Mouse (Mus musculus): ENCODE data around the gene Dram1. TPM values are rescaled to one million over a fixed set of nuclear protein-coding genes. Genes with fewer than 3 reads are reported as not detected.

Gene Dram1
- total and polyA plus RNA-seq, 3 experiments, result 10.2 to 23.5 (median 18.1) TPM

- DNase-seq, result no peak
Measured at GRCm38 (mm10) chr10:88350687-88351086, 28.2 kb downstream of the Dram1 start.

- DNase-seq, result no peak
Measured at GRCm38 (mm10) chr10:88349800-88350199, 29.1 kb downstream of the Dram1 start.

- no peak for DNase-seq
Measured at GRCm38 (mm10) chr10:88346454-88347245, 32.2 kb downstream of the Dram1 start.

- no peak for DNase-seq
Measured at GRCm38 (mm10) chr10:88345899-88346401, 32.9 kb downstream of the Dram1 start.

GRCm38 (mm10) chr10:88341368-88341767 is 37.5 kb downstream of the Dram1 start:
- DNase-seq, result no peak

GRCm38 (mm10) chr10:88340660-88341059 is 38.2 kb downstream of the Dram1 start:
- DNase-seq, result no peak

GRCm38 (mm10) chr10:88330695-88331094 is 48.2 kb downstream of the Dram1 start:
- no peak for DNase-seq

GRCm38 (mm10) chr10:88328056-88328450 is 50.8 kb downstream of the Dram1 start:
- no peak for DNase-seq

GRCm38 (mm10) chr10:88327160-88328055 is 51.5 kb downstream of the Dram1 start:
- peak; percentile 80 for DNase-seq

GRCm38 (mm10) chr10:88321739-88322138 is 57.1 kb downstream of the Dram1 start:
- DNase-seq, result no peak

GRCm38 (mm10) chr10:88320714-88321416 is 58.0 kb downstream of the Dram1 start:
- DNase-seq, result peak; percentile 15

GRCm38 (mm10) chr10:88318179-88318578 is 60.7 kb downstream of the Dram1 start:
- DNase-seq, result no peak

- no peak for DNase-seq
Measured at GRCm38 (mm10) chr10:88317151-88317550, 61.7 kb downstream of the Dram1 start.

GRCm38 (mm10) chr10:88314841-88315240 is 64.0 kb downstream of the Dram1 start:
- no peak for DNase-seq

GRCm38 (mm10) chr10:88309851-88310250 is 69.0 kb downstream of the Dram1 start:
- DNase-seq, result no peak

GRCm38 (mm10) chr10:88306235-88306634 is 72.6 kb downstream of the Dram1 start:
- no peak for DNase-seq

GRCm38 (mm10) chr10:88304302-88304701 is 74.6 kb downstream of the Dram1 start:
- peak; percentile 85 for DNase-seq

- DNase-seq, result no peak
Measured at GRCm38 (mm10) chr10:88303079-88303478, 75.8 kb downstream of the Dram1 start.

GRCm38 (mm10) chr10:88301802-88302470 is 76.9 kb downstream of the Dram1 start:
- no peak for DNase-seq

- DNase-seq, result no peak
Measured at GRCm38 (mm10) chr10:88296991-88297390, 81.9 kb downstream of the Dram1 start.

- DNase-seq, result no peak
Measured at GRCm38 (mm10) chr10:88295091-88295490, 83.8 kb downstream of the Dram1 start.

- peak; percentile 63 for DNase-seq
Measured at GRCm38 (mm10) chr10:88288061-88288460, 90.8 kb downstream of the Dram1 start.

Data from adrenal gland, adult 2 months (tissue).